Mouse (Mus musculus) B cell, adult 2 months (primary cell): ENCODE measurements around the gene Rab3gap2.

Source experiments
- DNase-seq, 2 experiments: peaks; one replicate each; pipeline ENCODE4 v3.0.0; 2022

Gene Rab3gap2

GRCm38 (mm10) chr1:185203909-185204661 lies at the start of gene Rab3gap2:
TSS of gene Rab3gap2 (plus strand) at chr1:185204117.
- DNase-seq, result peak; percentile 100

GRCm38 (mm10) chr1:185173641-185174040 lies 30.3 kb upstream of the Rab3gap2 start:
- DNase-seq, result no peak

GRCm38 (mm10) chr1:185177860-185178259 lies 26.1 kb upstream of the Rab3gap2 start:
- no peak for DNase-seq

GRCm38 (mm10) chr1:185183591-185184330 lies 20.2 kb upstream of the Rab3gap2 start:
- no peak for DNase-seq

GRCm38 (mm10) chr1:185185556-185185955 lies 18.4 kb upstream of the Rab3gap2 start:
- no peak for DNase-seq

GRCm38 (mm10) chr1:185187135-185187785 lies 16.7 kb upstream of the Rab3gap2 start:
- no peak for DNase-seq

GRCm38 (mm10) chr1:185189901-185190300 lies 14.0 kb upstream of the Rab3gap2 start:
- no peak for DNase-seq

GRCm38 (mm10) chr1:185192087-185192486 lies 11.8 kb upstream of the Rab3gap2 start:
- DNase-seq, result no peak

- peak; percentile 46 to 49 for DNase-seq
Measured at GRCm38 (mm10) chr1:185193509-185193908, 10.4 kb upstream of the Rab3gap2 start.

- DNase-seq, result no peak
Measured at GRCm38 (mm10) chr1:185196323-185196722, 7.6 kb upstream of the Rab3gap2 start.

GRCm38 (mm10) chr1:185200571-185201395 lies 3.1 kb upstream of the Rab3gap2 start:
- DNase-seq, result no peak

- peak in 1 of 2 experiments; percentile 4 for DNase-seq
Measured at GRCm38 (mm10) chr1:185201994-185202393, 1.9 kb upstream of the Rab3gap2 start.

GRCm38 (mm10) chr1:185203196-185203908 lies 565 bp upstream of the Rab3gap2 start:
- peak; percentile 21 to 23 for DNase-seq

GRCm38 (mm10) chr1:185205090-185205489 lies 1.2 kb downstream of the Rab3gap2 start:
- DNase-seq, result peak; percentile 15 to 21

- DNase-seq, result peak; percentile 48
Measured at GRCm38 (mm10) chr1:185207851-185208595, 4.1 kb downstream of the Rab3gap2 start.

GRCm38 (mm10) chr1:185208766-185209165 lies 4.8 kb downstream of the Rab3gap2 start:
- DNase-seq, result no peak

GRCm38 (mm10) chr1:185209641-185210176 lies 5.8 kb downstream of the Rab3gap2 start:
- no peak for DNase-seq

- no peak for DNase-seq
Measured at GRCm38 (mm10) chr1:185216360-185216759, 12.4 kb downstream of the Rab3gap2 start.

- no peak for DNase-seq
Measured at GRCm38 (mm10) chr1:185216762-185217161, 12.8 kb downstream of the Rab3gap2 start.

GRCm38 (mm10) chr1:185217966-185218365 lies 14.0 kb downstream of the Rab3gap2 start:
- no peak for DNase-seq

GRCm38 (mm10) chr1:185226889-185227288 lies 23.0 kb downstream of the Rab3gap2 start:
- no peak for DNase-seq
